Mouse (Mus musculus): ENCODE results near the gene Nfatc3. TPM values are rescaled to one million over a fixed set of nuclear protein-coding genes. Genes with fewer than 3 reads are reported as not detected.

Nfatc3 gene
- polyA plus RNA-seq, 1 experiment: 12.6 TPM

- no peaks in the 10 kb centered on the region for H3K27me3 ChIP-seq (ENCODE audit: control insufficient read depth, insufficient read depth, insufficient read length)
- no peak overlapping the region for H3K4me3 ChIP-seq (ENCODE audit: insufficient read depth, poor library complexity, severe bottlenecking)
- H3K79me2 ChIP-seq (ENCODE audit: control insufficient read depth, insufficient read depth): no peaks in the 10 kb centered on the region
- no peak overlapping the region for H3ac ChIP-seq (ENCODE audit: control insufficient read depth, insufficient read length, low read depth)
- no peaks in the 10 kb centered on the region for H3K79me3 ChIP-seq (ENCODE audit: low read depth)
- no peaks in the 10 kb centered on the region for H3K36me3 ChIP-seq (ENCODE audit: control insufficient read depth, insufficient read depth)
- TF ChIP-seq MYOG (IDR thresholded peaks at IDR 0.05; ENCODE audit: control insufficient read depth, extremely low read depth, insufficient read length): no peak
- TF ChIP-seq CTCF (IDR thresholded peaks at IDR 0.05; ENCODE audit: control insufficient read depth, insufficient read depth, insufficient read length): no peak
- no peak for TF ChIP-seq FOSL1 (IDR thresholded peaks at IDR 0.05; ENCODE audit: insufficient read depth, low read length, poor library complexity, severe bottlenecking)
- no peak for TF ChIP-seq MAX (IDR thresholded peaks at IDR 0.05)
- TF ChIP-seq CEBPB (IDR thresholded peaks at IDR 0.05; ENCODE audit: low read depth): no peak
- TF ChIP-seq MYOD1 (IDR thresholded peaks at IDR 0.05; ENCODE audit: control insufficient read depth, insufficient read length, low read depth): no peak
- no peak for TF ChIP-seq USF1 (IDR thresholded peaks at IDR 0.05; ENCODE audit: low read depth)
These were observed 15.6 kb upstream of the Nfatc3 start for GRCm38 (mm10) chr8:106043055-106043454.

- TF ChIP-seq MYOD1 (IDR thresholded peaks at IDR 0.05; ENCODE audit: control insufficient read depth, insufficient read length, low read depth) (no peak), USF1 (IDR thresholded peaks at IDR 0.05; ENCODE audit: low read depth) (no peak), MAX (IDR thresholded peaks at IDR 0.05) (no peak), FOSL1 (IDR thresholded peaks at IDR 0.05; ENCODE audit: insufficient read depth, low read length, poor library complexity, severe bottlenecking) (no peak), MYOG (IDR thresholded peaks at IDR 0.05; ENCODE audit: control insufficient read depth, extremely low read depth, insufficient read length) (no peak), CEBPB (IDR thresholded peaks at IDR 0.05; ENCODE audit: low read depth) (no peak), CTCF (IDR thresholded peaks at IDR 0.05; ENCODE audit: control insufficient read depth, insufficient read depth, insufficient read length) (no peak)
- Histone ChIP-seq H3ac (ENCODE audit: control insufficient read depth, insufficient read length, low read depth) (no peak overlapping the region), H3K79me2 (ENCODE audit: control insufficient read depth, insufficient read depth) (no peaks in the 10 kb centered on the region), H3K27me3 (ENCODE audit: control insufficient read depth, insufficient read depth, insufficient read length) (no peaks in the 10 kb centered on the region), H3K79me3 (ENCODE audit: low read depth) (no peaks in the 10 kb centered on the region), H3K4me3 (ENCODE audit: insufficient read depth, poor library complexity, severe bottlenecking) (no peak overlapping the region), H3K36me3 (ENCODE audit: control insufficient read depth, insufficient read depth) (no peaks in the 10 kb centered on the region)
These were observed 14.5 kb upstream of the Nfatc3 start for GRCm38 (mm10) chr8:106044151-106044550.

- no peak for TF ChIP-seq MAX (IDR thresholded peaks at IDR 0.05)
- Histone ChIP-seq H3K27me3 (ENCODE audit: control insufficient read depth, insufficient read depth, insufficient read length) (no peaks in the 10 kb centered on the region), H3K79me2 (ENCODE audit: control insufficient read depth, insufficient read depth) (no peaks in the 10 kb centered on the region), H3ac (ENCODE audit: control insufficient read depth, insufficient read length, low read depth) (no peak overlapping the region), H3K4me3 (ENCODE audit: insufficient read depth, poor library complexity, severe bottlenecking) (no peak overlapping the region), H3K79me3 (ENCODE audit: low read depth) (no peaks in the 10 kb centered on the region), H3K36me3 (ENCODE audit: control insufficient read depth, insufficient read depth) (peaks cover 15% of the 10 kb centered on the region)
These were observed 11.6 kb upstream of the Nfatc3 start for GRCm38 (mm10) chr8:106046872-106047559.

GRCm38 (mm10) chr8:106047854-106048630 lies 10.6 kb upstream of the Nfatc3 start:
- Histone ChIP-seq H3K79me2 (ENCODE audit: control insufficient read depth, insufficient read depth) (no peaks in the 10 kb centered on the region), H3K4me3 (ENCODE audit: insufficient read depth, poor library complexity, severe bottlenecking) (no peak overlapping the region), H3ac (ENCODE audit: control insufficient read depth, insufficient read length, low read depth) (no peak overlapping the region), H3K79me3 (ENCODE audit: low read depth) (no peaks in the 10 kb centered on the region), H3K27me3 (ENCODE audit: control insufficient read depth, insufficient read depth, insufficient read length) (no peaks in the 10 kb centered on the region), H3K36me3 (ENCODE audit: control insufficient read depth, insufficient read depth) (peaks cover 20% of the 10 kb centered on the region)
- TF ChIP-seq FOSL1 (IDR thresholded peaks at IDR 0.05; ENCODE audit: insufficient read depth, low read length, poor library complexity, severe bottlenecking): no peak
- TF ChIP-seq MAX (IDR thresholded peaks at IDR 0.05): no peak
- TF ChIP-seq MYOD1 (IDR thresholded peaks at IDR 0.05; ENCODE audit: control insufficient read depth, insufficient read length, low read depth): no peak
- TF ChIP-seq MYOG (IDR thresholded peaks at IDR 0.05; ENCODE audit: control insufficient read depth, extremely low read depth, insufficient read length): no peak
- TF ChIP-seq USF1 (IDR thresholded peaks at IDR 0.05; ENCODE audit: low read depth): no peak

- H3ac ChIP-seq (ENCODE audit: control insufficient read depth, insufficient read length, low read depth): no peak overlapping the region
- H3K36me3 ChIP-seq (ENCODE audit: control insufficient read depth, insufficient read depth): peaks cover 27% of the 10 kb centered on the region
- H3K79me3 ChIP-seq (ENCODE audit: low read depth): no peaks in the 10 kb centered on the region
- TF ChIP-seq USF1 (IDR thresholded peaks at IDR 0.05; ENCODE audit: low read depth): no peak
- TF ChIP-seq CTCF (IDR thresholded peaks at IDR 0.05; ENCODE audit: control insufficient read depth, insufficient read depth, insufficient read length): no peak
- TF ChIP-seq MYOD1 (IDR thresholded peaks at IDR 0.05; ENCODE audit: control insufficient read depth, insufficient read length, low read depth): no peak
- no peak overlapping the region for H3K4me3 ChIP-seq (ENCODE audit: insufficient read depth, poor library complexity, severe bottlenecking)
- H3K79me2 ChIP-seq (ENCODE audit: control insufficient read depth, insufficient read depth): no peaks in the 10 kb centered on the region
- no peaks in the 10 kb centered on the region for H3K27me3 ChIP-seq (ENCODE audit: control insufficient read depth, insufficient read depth, insufficient read length)
These were observed 8.8 kb upstream of the Nfatc3 start for GRCm38 (mm10) chr8:106049840-106050239.

- no peak for TF ChIP-seq USF1 (IDR thresholded peaks at IDR 0.05; ENCODE audit: low read depth)
- no peak for TF ChIP-seq MAX (IDR thresholded peaks at IDR 0.05)
- TF ChIP-seq CTCF (IDR thresholded peaks at IDR 0.05; ENCODE audit: control insufficient read depth, insufficient read depth, insufficient read length): no peak
- TF ChIP-seq MYOG (IDR thresholded peaks at IDR 0.05; ENCODE audit: control insufficient read depth, extremely low read depth, insufficient read length): no peak
- no peak for TF ChIP-seq FOSL1 (IDR thresholded peaks at IDR 0.05; ENCODE audit: insufficient read depth, low read length, poor library complexity, severe bottlenecking)
- no peak for TF ChIP-seq MYOD1 (IDR thresholded peaks at IDR 0.05; ENCODE audit: control insufficient read depth, insufficient read length, low read depth)
- TF ChIP-seq CEBPB (IDR thresholded peaks at IDR 0.05; ENCODE audit: low read depth): no peak
- Histone ChIP-seq H3K4me3 (ENCODE audit: insufficient read depth, poor library complexity, severe bottlenecking) (no peak overlapping the region), H3ac (ENCODE audit: control insufficient read depth, insufficient read length, low read depth) (no peak overlapping the region), H3K27me3 (ENCODE audit: control insufficient read depth, insufficient read depth, insufficient read length) (no peaks in the 10 kb centered on the region), H3K79me3 (ENCODE audit: low read depth) (no peaks in the 10 kb centered on the region), H3K36me3 (ENCODE audit: control insufficient read depth, insufficient read depth) (peaks cover 27% of the 10 kb centered on the region), H3K79me2 (ENCODE audit: control insufficient read depth, insufficient read depth) (no peaks in the 10 kb centered on the region)
These were observed 7.6 kb upstream of the Nfatc3 start for GRCm38 (mm10) chr8:106051068-106051467.

All from C2C12 (cell line).